Mouse (Mus musculus) G1E (cell line): ENCODE results near the gene Bcl11b.

ENCODE experiments used
- CTCF ChIP-seq: IDR thresholded peaks from 2 replicates; pipeline ENCODE4 v1.5.1; 2012; ENCODE audit warnings: low read depth, low read length, inconsistent platforms, mixed read lengths
- GATA1 ChIP-seq: IDR thresholded peaks from 2 replicates; pipeline ENCODE4 v1.6.1; 2012; ENCODE audit warnings: borderline replicate concordance, low read length, inconsistent platforms, mixed read lengths
- GATA2 ChIP-seq: IDR thresholded peaks from 2 replicates; pipeline ENCODE4 v1.6.1; 2012; ENCODE audit warnings: low read depth, low read length, inconsistent platforms, borderline replicate concordance
- TAL1 ChIP-seq: conservative IDR thresholded peaks from 2 replicates; pipeline ENCODE4 v1.6.1; 2012; ENCODE audit warnings: low read depth, low read length, inconsistent platforms, mixed read lengths

DNA sequence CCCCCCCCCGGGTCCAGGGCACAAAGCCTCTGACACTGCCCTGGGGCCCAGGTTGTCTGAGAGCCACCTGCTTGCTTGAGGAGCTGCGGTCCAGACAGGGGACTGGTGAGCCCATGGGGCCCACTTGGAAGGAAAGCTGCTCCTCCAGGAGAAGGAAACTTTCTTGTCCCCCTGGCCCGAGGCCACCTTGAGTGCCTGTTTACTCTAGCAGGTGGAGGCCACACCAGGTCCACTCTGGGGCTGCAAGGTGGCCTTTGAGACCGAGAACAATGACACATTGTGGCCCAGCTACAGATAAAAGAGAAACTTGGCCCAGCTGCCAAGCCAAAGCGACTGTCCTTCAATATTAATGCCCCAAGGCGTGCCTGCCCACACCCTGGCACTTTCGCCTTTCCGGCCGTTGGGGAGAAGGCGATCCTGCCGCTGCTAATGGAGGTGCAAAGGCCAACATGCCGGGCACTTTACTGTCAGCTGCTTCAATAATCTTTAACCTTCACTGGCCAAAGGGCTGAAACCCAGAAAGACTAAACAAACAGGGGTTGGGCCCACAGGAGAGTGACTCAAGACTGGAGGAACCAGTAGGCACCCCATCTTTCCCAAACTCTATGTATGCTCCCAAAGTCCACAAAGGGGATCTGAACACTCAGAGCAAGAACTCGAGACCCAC is 32.1 kb upstream of the Bcl11b start:
- TF ChIP-seq CTCF (no peak), GATA1 (no peak), TAL1 (no peak), GATA2 (no peak)
